Mouse (Mus musculus): Measurements from ENCODE around the gene Dusp16. TPM values are rescaled to one million over a fixed set of nuclear protein-coding genes. Genes with fewer than 3 reads are reported as not detected.

Dusp16 gene
- polyA plus RNA-seq, 1 experiment: 3.3 TPM

GRCm38 (mm10) chr6:134751087-134751486, 41.3 kb downstream of the Dusp16 start:
- no peak for TF ChIP-seq CTCF (IDR thresholded peaks at IDR 0.05; ENCODE audit: control insufficient read depth, insufficient read depth, insufficient read length)
- no peak for TF ChIP-seq MAX (IDR thresholded peaks at IDR 0.05)
- TF ChIP-seq MYOG (IDR thresholded peaks at IDR 0.05; ENCODE audit: control insufficient read depth, extremely low read depth, insufficient read length): no peak
- TF ChIP-seq CEBPB (IDR thresholded peaks at IDR 0.05; ENCODE audit: low read depth): no peak
- TF ChIP-seq FOSL1 (IDR thresholded peaks at IDR 0.05; ENCODE audit: insufficient read depth, low read length, poor library complexity, severe bottlenecking): no peak
- TF ChIP-seq USF1 (IDR thresholded peaks at IDR 0.05; ENCODE audit: low read depth): no peak
- TF ChIP-seq MYOD1 (IDR thresholded peaks at IDR 0.05; ENCODE audit: control insufficient read depth, insufficient read length, low read depth): no peak
- Histone ChIP-seq H3K79me3 (ENCODE audit: low read depth) (no peaks in the 10 kb centered on the region), H3K27me3 (ENCODE audit: control insufficient read depth, insufficient read depth, insufficient read length) (no peaks in the 10 kb centered on the region), H3K4me3 (ENCODE audit: insufficient read depth, poor library complexity, severe bottlenecking) (no peak overlapping the region), H3ac (ENCODE audit: control insufficient read depth, insufficient read length, low read depth) (no peak overlapping the region), H3K79me2 (ENCODE audit: control insufficient read depth, insufficient read depth) (no peaks in the 10 kb centered on the region), H3K36me3 (ENCODE audit: control insufficient read depth, insufficient read depth) (peaks cover 8% of the 10 kb centered on the region)

GRCm38 (mm10) chr6:134748126-134748525, 44.3 kb downstream of the Dusp16 start:
- no peak for TF ChIP-seq MYOD1 (IDR thresholded peaks at IDR 0.05; ENCODE audit: control insufficient read depth, insufficient read length, low read depth)
- no peak for TF ChIP-seq USF1 (IDR thresholded peaks at IDR 0.05; ENCODE audit: low read depth)
- TF ChIP-seq CTCF (IDR thresholded peaks at IDR 0.05; ENCODE audit: control insufficient read depth, insufficient read depth, insufficient read length): no peak
- TF ChIP-seq FOSL1 (IDR thresholded peaks at IDR 0.05; ENCODE audit: insufficient read depth, low read length, poor library complexity, severe bottlenecking): no peak
- TF ChIP-seq MAX (IDR thresholded peaks at IDR 0.05): no peak
- TF ChIP-seq CEBPB (IDR thresholded peaks at IDR 0.05; ENCODE audit: low read depth): no peak
- no peak for TF ChIP-seq MYOG (IDR thresholded peaks at IDR 0.05; ENCODE audit: control insufficient read depth, extremely low read depth, insufficient read length)
- no peak overlapping the region for H3ac ChIP-seq (ENCODE audit: control insufficient read depth, insufficient read length, low read depth)
- H3K36me3 ChIP-seq (ENCODE audit: control insufficient read depth, insufficient read depth): no peaks in the 10 kb centered on the region
- no peaks in the 10 kb centered on the region for H3K79me3 ChIP-seq (ENCODE audit: low read depth)
- no peaks in the 10 kb centered on the region for H3K79me2 ChIP-seq (ENCODE audit: control insufficient read depth, insufficient read depth)
- H3K27me3 ChIP-seq (ENCODE audit: control insufficient read depth, insufficient read depth, insufficient read length): no peaks in the 10 kb centered on the region
- no peak overlapping the region for H3K4me3 ChIP-seq (ENCODE audit: insufficient read depth, poor library complexity, severe bottlenecking)

GRCm38 (mm10) chr6:134745876-134746275, 46.5 kb downstream of the Dusp16 start:
- Histone ChIP-seq H3K4me3 (ENCODE audit: insufficient read depth, poor library complexity, severe bottlenecking) (no peak overlapping the region), H3K36me3 (ENCODE audit: control insufficient read depth, insufficient read depth) (no peaks in the 10 kb centered on the region), H3K79me2 (ENCODE audit: control insufficient read depth, insufficient read depth) (no peaks in the 10 kb centered on the region), H3ac (ENCODE audit: control insufficient read depth, insufficient read length, low read depth) (no peak overlapping the region), H3K27me3 (ENCODE audit: control insufficient read depth, insufficient read depth, insufficient read length) (no peaks in the 10 kb centered on the region), H3K79me3 (ENCODE audit: low read depth) (no peaks in the 10 kb centered on the region)
- TF ChIP-seq CEBPB (IDR thresholded peaks at IDR 0.05; ENCODE audit: low read depth): no peak
- TF ChIP-seq MYOG (IDR thresholded peaks at IDR 0.05; ENCODE audit: control insufficient read depth, extremely low read depth, insufficient read length): no peak

- Histone ChIP-seq H3K79me2 (ENCODE audit: control insufficient read depth, insufficient read depth) (no peaks in the 10 kb centered on the region), H3K27me3 (ENCODE audit: control insufficient read depth, insufficient read depth, insufficient read length) (no peaks in the 10 kb centered on the region), H3K4me3 (ENCODE audit: insufficient read depth, poor library complexity, severe bottlenecking) (no peak overlapping the region), H3K79me3 (ENCODE audit: low read depth) (no peaks in the 10 kb centered on the region), H3K36me3 (ENCODE audit: control insufficient read depth, insufficient read depth) (no peaks in the 10 kb centered on the region), H3ac (ENCODE audit: control insufficient read depth, insufficient read length, low read depth) (no peak overlapping the region)
- TF ChIP-seq CEBPB (IDR thresholded peaks at IDR 0.05; ENCODE audit: low read depth) (no peak), MYOG (IDR thresholded peaks at IDR 0.05; ENCODE audit: control insufficient read depth, extremely low read depth, insufficient read length) (no peak), FOSL1 (IDR thresholded peaks at IDR 0.05; ENCODE audit: insufficient read depth, low read length, poor library complexity, severe bottlenecking) (no peak), MYOD1 (IDR thresholded peaks at IDR 0.05; ENCODE audit: control insufficient read depth, insufficient read length, low read depth) (no peak), USF1 (IDR thresholded peaks at IDR 0.05; ENCODE audit: low read depth) (no peak), CTCF (IDR thresholded peaks at IDR 0.05; ENCODE audit: control insufficient read depth, insufficient read depth, insufficient read length) (no peak), MAX (IDR thresholded peaks at IDR 0.05) (no peak)
Observed at GRCm38 (mm10) chr6:134743568-134743967, 48.9 kb downstream of the Dusp16 start.

GRCm38 (mm10) chr6:134736853-134737252, 55.6 kb downstream of the Dusp16 start:
- H3ac ChIP-seq (ENCODE audit: control insufficient read depth, insufficient read length, low read depth): no peak overlapping the region
- TF ChIP-seq CTCF (IDR thresholded peaks at IDR 0.05; ENCODE audit: control insufficient read depth, insufficient read depth, insufficient read length): no peak
- TF ChIP-seq FOSL1 (IDR thresholded peaks at IDR 0.05; ENCODE audit: insufficient read depth, low read length, poor library complexity, severe bottlenecking): no peak
- TF ChIP-seq CEBPB (IDR thresholded peaks at IDR 0.05; ENCODE audit: low read depth): no peak
- no peak for TF ChIP-seq USF1 (IDR thresholded peaks at IDR 0.05; ENCODE audit: low read depth)
- TF ChIP-seq MAX (IDR thresholded peaks at IDR 0.05): no peak
- no peak for TF ChIP-seq MYOD1 (IDR thresholded peaks at IDR 0.05; ENCODE audit: control insufficient read depth, insufficient read length, low read depth)
- no peak for TF ChIP-seq MYOG (IDR thresholded peaks at IDR 0.05; ENCODE audit: control insufficient read depth, extremely low read depth, insufficient read length)
- H3K79me2 ChIP-seq (ENCODE audit: control insufficient read depth, insufficient read depth): no peaks in the 10 kb centered on the region
- H3K27me3 ChIP-seq (ENCODE audit: control insufficient read depth, insufficient read depth, insufficient read length): no peaks in the 10 kb centered on the region
- no peaks in the 10 kb centered on the region for H3K36me3 ChIP-seq (ENCODE audit: control insufficient read depth, insufficient read depth)
- H3K4me3 ChIP-seq (ENCODE audit: insufficient read depth, poor library complexity, severe bottlenecking): no peak overlapping the region
- H3K79me3 ChIP-seq (ENCODE audit: low read depth): no peaks in the 10 kb centered on the region

GRCm38 (mm10) chr6:134733800-134734221, 58.6 kb downstream of the Dusp16 start:
- no peaks in the 10 kb centered on the region for H3K79me2 ChIP-seq (ENCODE audit: control insufficient read depth, insufficient read depth)
- no peak overlapping the region for H3K4me3 ChIP-seq (ENCODE audit: insufficient read depth, poor library complexity, severe bottlenecking)
- H3ac ChIP-seq (ENCODE audit: control insufficient read depth, insufficient read length, low read depth): no peak overlapping the region
- H3K36me3 ChIP-seq (ENCODE audit: control insufficient read depth, insufficient read depth): no peaks in the 10 kb centered on the region
- no peaks in the 10 kb centered on the region for H3K79me3 ChIP-seq (ENCODE audit: low read depth)
- H3K27me3 ChIP-seq (ENCODE audit: control insufficient read depth, insufficient read depth, insufficient read length): no peaks in the 10 kb centered on the region
- no peak for TF ChIP-seq CTCF (IDR thresholded peaks at IDR 0.05; ENCODE audit: control insufficient read depth, insufficient read depth, insufficient read length)
- no peak for TF ChIP-seq FOSL1 (IDR thresholded peaks at IDR 0.05; ENCODE audit: insufficient read depth, low read length, poor library complexity, severe bottlenecking)
- no peak for TF ChIP-seq MYOG (IDR thresholded peaks at IDR 0.05; ENCODE audit: control insufficient read depth, extremely low read depth, insufficient read length)
- no peak for TF ChIP-seq MAX (IDR thresholded peaks at IDR 0.05)
- TF ChIP-seq USF1 (IDR thresholded peaks at IDR 0.05; ENCODE audit: low read depth): no peak
- no peak for TF ChIP-seq CEBPB (IDR thresholded peaks at IDR 0.05; ENCODE audit: low read depth)
- no peak for TF ChIP-seq MYOD1 (IDR thresholded peaks at IDR 0.05; ENCODE audit: control insufficient read depth, insufficient read length, low read depth)

Measured in C2C12 (cell line).